Mouse (Mus musculus) urinary bladder, adult 2 months (tissue): ENCODE measurements at regions not wholly inside any gene's neighbourhood (a gene's known extent, or its start where the extent isn't known, plus 50 kb on each side); places are given as distances from the start of the nearest gene placed in this dataset.

Experiments used
- DNase-seq: peaks from one replicate; pipeline ENCODE4 v3.0.0; 2022; ENCODE audit warnings: low spot score

- DNase-seq, result no peak
Measured at GRCm38 (mm10) chr1:184298701-184299100, 264.6 kb upstream of the 1700056E22Rik start.

DNA sequence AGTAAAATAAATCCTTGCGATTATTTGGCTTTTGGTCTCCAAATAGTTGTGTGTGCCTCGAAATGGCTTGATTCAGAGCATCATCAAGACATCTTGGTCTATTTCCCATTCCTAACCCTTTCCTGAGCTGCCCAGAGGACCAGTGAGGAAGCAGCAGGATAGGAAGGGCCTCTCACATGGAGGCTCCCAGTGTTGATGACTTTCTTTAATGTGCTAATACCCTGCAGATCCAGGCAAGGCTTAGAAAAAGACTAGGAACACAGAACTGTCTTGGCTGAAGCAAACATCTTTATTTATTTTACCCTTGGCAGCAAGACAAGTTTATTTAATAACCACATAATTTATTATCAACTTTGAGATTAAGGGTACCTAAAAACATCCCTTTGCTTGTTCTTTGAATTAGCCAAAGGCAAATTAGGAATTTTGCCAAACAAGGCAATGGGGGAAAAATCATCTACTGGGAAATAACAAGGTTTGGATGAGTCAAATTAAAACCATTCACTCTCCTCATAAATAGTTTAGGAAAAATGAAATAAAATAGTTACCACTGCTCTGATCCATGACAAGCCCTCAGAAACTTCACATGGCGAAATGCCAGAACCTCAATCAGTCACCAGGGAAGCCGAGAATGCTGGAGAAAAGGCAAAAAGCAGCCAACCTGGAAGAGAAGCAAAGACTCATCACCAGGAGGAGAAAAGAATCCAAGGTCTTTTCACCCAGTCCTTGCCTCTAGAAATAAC lies 263.1 kb upstream of the 1700056E22Rik start:
- no peak for DNase-seq

DNA sequence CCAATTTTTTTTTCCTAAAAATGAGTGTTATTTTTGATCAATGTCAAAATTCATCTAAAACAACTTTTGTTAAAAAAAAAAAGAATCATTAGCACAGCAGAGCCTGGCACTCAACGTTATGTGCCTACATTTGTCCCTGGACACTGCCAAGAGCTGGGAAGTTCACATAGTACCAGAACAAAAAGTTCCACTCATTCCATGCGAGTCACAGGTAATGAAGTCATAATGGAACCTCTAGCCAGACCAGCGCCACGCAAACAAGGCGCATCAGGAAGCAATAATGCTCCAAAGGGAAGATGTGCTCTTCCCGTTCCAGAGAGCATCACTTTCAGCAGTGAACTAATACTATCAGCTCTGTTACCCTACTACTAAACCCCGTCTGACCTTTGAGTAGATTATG lies 257.0 kb upstream of the 1700056E22Rik start:
- DNase-seq, result no peak

DNA sequence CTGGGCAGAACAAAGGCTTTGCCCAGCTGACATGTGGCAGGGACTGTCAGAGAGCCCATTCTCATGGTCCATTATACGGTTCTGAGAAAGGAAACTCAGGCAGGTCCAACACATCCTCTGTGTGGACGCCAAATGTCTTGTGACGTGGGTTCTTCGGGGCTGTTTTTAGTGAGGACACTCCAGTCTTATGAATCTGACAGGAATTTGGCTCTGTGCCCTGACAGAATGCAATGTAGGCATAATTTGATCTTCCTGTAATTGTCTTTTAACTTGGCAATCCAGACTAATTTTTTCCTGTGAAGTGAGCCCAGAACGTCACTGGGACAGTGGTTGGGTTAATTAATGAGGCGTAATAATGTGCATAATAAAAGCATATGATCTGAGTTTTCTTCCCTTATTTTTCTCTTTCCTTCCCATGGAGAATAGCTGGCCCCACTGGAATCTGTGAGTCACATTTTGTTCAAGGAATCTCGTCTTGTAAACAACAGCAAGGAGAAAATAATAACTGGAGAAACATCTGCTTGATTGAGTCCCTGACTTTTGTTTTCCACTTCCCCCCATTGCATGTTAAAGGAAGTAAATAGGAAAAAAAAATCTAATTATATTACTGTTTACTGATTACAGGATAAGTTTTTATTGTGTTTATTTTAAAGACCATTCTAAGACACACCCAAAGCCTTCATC lies 255.8 kb upstream of the 1700056E22Rik start:
- DNase-seq, result no peak

- DNase-seq, result no peak
Measured at GRCm38 (mm10) chr1:184281768-184282167, 247.7 kb upstream of the 1700056E22Rik start.

DNA sequence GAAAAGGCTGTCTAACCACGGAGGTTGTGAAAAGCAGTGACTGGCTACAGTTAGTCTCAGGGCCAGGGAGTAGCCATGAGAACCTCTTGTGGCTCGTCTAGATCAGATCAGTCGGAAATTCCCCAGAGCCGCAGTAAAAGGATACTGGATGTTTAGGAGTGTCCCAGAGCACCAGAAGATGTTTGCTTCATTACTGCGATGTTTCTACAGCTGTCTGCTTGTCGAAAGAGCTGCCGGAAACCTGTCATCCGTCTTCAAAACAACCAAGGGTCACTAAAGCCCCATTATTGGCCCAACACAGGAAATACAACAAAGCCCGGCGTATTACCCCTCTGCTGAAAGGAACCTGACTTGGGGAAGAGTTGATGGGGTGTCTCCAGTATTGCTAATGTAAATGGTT lies 245.2 kb upstream of the 1700056E22Rik start:
- no peak for DNase-seq

GRCm38 (mm10) chr1:184277001-184277400 lies 242.9 kb upstream of the 1700056E22Rik start:
- no peak for DNase-seq

GRCm38 (mm10) chr1:184275877-184276276 lies 241.8 kb upstream of the 1700056E22Rik start:
- no peak for DNase-seq

GRCm38 (mm10) chr1:184275396-184275795 lies 241.3 kb upstream of the 1700056E22Rik start:
- no peak for DNase-seq

DNA sequence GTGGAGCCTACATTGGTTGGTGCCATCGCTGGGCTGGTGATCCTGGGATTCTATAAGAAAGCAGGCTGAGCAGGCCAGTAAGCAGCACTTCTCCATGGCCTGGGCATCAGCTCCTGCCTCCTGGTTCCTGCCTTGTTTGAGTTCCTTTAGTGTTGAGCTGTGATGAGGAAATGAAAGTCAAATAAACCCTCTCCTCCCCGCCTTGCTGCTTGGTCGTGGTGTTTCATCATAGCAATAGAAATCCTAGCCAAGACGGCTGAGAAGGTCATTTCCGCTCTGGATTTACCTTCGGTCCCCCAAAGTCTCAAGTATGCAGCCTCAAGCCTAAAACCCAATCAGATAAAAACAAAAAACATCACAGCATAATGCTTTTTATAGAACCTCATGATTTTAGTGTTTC lies 240.6 kb upstream of the 1700056E22Rik start:
- no peak for DNase-seq

GRCm38 (mm10) chr1:184273722-184274121 lies 239.6 kb upstream of the 1700056E22Rik start:
- no peak for DNase-seq

DNA sequence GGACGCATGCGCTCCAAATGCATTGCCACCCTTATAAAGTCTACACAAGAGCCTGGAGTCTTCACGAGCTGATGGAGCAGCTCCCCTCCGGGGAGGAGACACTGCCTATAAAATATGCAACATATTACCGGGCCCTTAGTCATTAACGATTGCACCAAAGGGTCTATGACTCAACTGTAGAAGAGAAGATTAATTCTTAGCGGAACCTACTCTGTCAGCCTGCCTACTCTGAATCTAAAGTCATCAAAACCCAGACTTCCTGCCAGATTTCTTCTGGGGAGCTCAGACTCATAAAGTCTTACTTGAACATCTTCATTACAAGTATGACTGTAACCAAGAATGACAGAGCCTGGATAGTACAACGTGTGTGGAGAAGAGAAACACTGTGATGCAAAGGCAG lies 237.2 kb upstream of the 1700056E22Rik start:
- DNase-seq, result no peak

DNA sequence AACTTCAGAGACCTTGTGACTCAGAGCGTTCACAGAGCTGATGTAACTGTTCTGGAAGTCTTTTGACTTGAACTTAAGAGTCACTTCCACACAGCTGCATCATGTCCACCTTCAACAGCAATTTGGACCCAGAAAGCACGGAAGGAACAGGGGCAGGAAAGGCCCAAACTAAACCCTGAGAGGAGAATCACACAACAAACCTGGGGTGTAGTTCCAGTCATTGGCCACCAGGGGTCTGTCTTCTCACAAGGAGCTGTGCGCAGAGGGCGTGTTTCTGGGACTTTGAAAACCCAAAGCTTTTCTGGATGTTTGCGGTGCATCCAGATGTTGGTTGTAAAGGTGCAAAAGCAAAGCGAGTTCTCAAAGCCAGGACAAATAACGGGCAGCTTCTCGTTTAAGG lies 231.9 kb upstream of the 1700056E22Rik start:
- DNase-seq, result peak; percentile 31

DNA sequence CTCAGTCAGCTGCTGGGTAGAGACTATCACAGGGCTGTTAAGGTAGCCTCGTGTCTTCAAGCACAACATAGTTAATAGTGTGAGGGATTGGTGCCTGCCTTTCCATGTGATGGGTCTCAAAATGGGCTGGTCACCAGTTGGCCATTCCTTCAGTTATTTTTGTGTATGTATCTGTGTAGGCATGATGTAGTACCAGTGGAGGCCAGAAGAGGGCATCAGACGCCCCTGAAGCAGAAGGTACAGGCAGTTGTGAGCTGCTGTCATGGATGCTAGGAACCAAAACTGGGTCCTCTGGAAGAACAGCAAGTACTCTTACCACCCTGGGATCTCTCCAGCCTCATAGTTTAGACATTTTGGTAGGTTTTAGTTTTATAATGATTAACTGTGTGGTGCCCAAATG lies 228.9 kb upstream of the 1700056E22Rik start:
- DNase-seq, result no peak

GRCm38 (mm10) chr1:184261385-184261727 lies 227.3 kb upstream of the 1700056E22Rik start:
- no peak for DNase-seq

GRCm38 (mm10) chr1:184260722-184261384 lies 226.8 kb upstream of the 1700056E22Rik start:
- DNase-seq, result no peak

DNA sequence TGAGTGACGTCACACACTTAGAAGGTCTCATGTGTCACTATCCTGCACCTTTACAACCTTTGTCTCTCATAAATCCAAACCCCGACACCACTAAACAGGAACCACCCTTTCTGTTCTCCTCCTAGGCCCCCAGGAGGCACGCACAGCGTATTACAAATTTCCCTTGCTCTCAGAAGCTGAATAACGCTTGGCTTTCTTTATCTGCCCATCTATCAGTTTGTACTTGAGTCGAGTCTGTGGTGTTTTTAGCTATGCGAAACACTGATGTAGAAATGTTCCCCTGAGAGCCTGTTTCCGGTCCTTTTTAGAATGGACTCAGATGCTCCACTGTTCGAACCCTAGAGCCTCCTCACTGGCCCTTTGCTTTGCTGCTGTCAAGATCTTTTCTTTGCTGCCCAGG lies 225.8 kb upstream of the 1700056E22Rik start:
- DNase-seq, result no peak

GRCm38 (mm10) chr1:184257356-184257755 lies 223.3 kb upstream of the 1700056E22Rik start:
- DNase-seq, result no peak

DNA sequence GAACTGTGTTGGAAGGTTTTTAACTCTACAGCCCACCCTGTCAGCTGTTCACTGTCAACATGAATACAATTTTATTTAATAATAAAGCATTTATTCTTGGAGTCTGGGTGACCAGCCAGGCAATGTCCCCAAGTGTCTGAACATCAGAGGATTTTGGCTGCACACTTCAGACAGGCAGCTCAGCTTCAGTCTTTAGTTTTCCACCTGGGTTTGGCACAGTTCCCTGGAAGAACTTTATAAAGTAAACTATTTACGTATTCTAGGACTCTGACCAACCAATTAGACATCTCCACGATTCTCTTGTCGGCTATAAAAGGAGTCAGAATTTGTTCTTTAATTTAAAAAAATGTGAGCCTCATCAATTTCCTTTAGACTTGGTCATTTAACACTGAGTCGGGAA lies 220.8 kb upstream of the 1700056E22Rik start:
- DNase-seq, result no peak

DNA sequence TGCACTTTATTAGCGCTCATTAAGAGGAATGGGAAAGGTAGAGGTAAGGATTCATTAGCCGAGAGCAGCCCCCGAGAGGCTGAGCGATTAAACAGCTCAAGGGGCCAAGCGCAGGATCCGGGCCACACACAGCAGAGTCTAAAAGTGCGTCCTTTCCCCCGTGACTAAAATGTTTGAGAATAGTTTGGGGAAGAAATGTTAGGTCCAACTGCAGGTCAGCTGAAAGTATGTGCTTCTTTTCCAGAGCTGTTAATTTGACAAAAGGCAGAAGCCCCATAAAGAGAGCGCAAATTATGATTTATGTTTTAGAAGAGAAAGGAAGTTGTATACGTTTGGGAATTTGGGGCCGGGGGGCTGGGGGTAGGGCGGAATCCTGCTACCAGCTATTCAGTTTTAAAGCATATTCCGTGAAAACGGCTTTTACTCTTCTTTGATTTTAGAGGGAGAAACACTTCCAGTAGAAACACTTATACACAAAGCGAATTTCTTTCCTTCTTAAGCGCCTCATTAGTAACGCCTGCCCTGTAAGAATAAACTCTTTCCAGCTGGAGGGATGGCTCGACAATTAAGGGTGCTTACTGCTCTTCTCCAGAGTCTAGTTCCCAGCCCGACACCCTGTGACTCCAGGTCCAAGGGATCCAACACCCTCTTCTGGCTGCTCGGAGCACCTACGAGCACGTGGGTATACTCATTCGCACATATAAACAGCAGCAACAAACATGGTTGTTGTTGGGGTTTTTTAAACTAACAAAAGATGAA lies 210.8 kb upstream of the 1700056E22Rik start:
- no peak for DNase-seq

- DNase-seq, result no peak
Measured at GRCm38 (mm10) chr1:184244296-184244695, 210.2 kb upstream of the 1700056E22Rik start.

GRCm38 (mm10) chr1:184241846-184242245 lies 207.7 kb upstream of the 1700056E22Rik start:
- DNase-seq, result no peak
